Mouse (Mus musculus): ENCODE results near the gene Luc7l3. TPM values are rescaled to one million over a fixed set of nuclear protein-coding genes. Genes with fewer than 3 reads are reported as not detected.

Luc7l3 gene
- polyA plus RNA-seq, 1 experiment: 21.3 TPM

DNA sequence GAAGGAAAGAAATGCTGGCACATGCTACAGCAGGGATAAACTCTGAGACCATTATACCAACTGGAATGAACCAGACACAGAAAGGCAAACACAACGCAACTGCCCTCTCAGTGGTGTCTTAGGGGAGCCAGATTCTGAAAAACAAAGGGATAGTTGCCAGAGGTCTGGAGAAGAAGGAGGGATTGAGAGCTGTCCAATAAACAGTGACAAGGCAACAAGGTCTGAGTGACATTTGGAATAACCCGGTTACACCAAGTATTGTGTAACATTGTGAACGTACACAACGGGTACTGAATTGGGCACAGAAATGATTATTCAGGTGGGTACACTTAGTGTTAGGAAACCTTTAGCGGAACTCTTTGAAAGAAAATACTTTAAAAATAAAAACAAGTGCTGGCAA, 40.3 kb upstream of the Luc7l3 start:
- TF ChIP-seq MAX (IDR thresholded peaks at IDR 0.05) (no peak), CEBPB (IDR thresholded peaks at IDR 0.05; ENCODE audit: low read depth) (no peak), MYOG (IDR thresholded peaks at IDR 0.05; ENCODE audit: control insufficient read depth, extremely low read depth, insufficient read length) (no peak), USF1 (IDR thresholded peaks at IDR 0.05; ENCODE audit: low read depth) (no peak), MYOD1 (IDR thresholded peaks at IDR 0.05; ENCODE audit: control insufficient read depth, insufficient read length, low read depth) (no peak), CTCF (IDR thresholded peaks at IDR 0.05; ENCODE audit: control insufficient read depth, insufficient read depth, insufficient read length) (no peak), FOSL1 (IDR thresholded peaks at IDR 0.05; ENCODE audit: insufficient read depth, low read length, poor library complexity, severe bottlenecking) (no peak)

GRCm38 (mm10) chr11:94361166-94361870, 39.5 kb upstream of the Luc7l3 start:
- H3K36me3 ChIP-seq (ENCODE audit: control insufficient read depth, insufficient read depth): no peaks in the 10 kb centered on the region
- H3K4me3 ChIP-seq (ENCODE audit: insufficient read depth, poor library complexity, severe bottlenecking): no peak overlapping the region
- no peaks in the 10 kb centered on the region for H3K79me2 ChIP-seq (ENCODE audit: control insufficient read depth, insufficient read depth)
- no peak overlapping the region for H3ac ChIP-seq (ENCODE audit: control insufficient read depth, insufficient read length, low read depth)
- TF ChIP-seq MYOG (IDR thresholded peaks at IDR 0.05; ENCODE audit: control insufficient read depth, extremely low read depth, insufficient read length) (no peak), CEBPB (IDR thresholded peaks at IDR 0.05; ENCODE audit: low read depth) (no peak), FOSL1 (IDR thresholded peaks at IDR 0.05; ENCODE audit: insufficient read depth, low read length, poor library complexity, severe bottlenecking) (no peak), USF1 (IDR thresholded peaks at IDR 0.05; ENCODE audit: low read depth) (no peak), CTCF (IDR thresholded peaks at IDR 0.05; ENCODE audit: control insufficient read depth, insufficient read depth, insufficient read length) (no peak), MAX (IDR thresholded peaks at IDR 0.05) (no peak), MYOD1 (IDR thresholded peaks at IDR 0.05; ENCODE audit: control insufficient read depth, insufficient read length, low read depth) (no peak)
- no peaks in the 10 kb centered on the region for H3K79me3 ChIP-seq (ENCODE audit: low read depth)
- H3K27me3 ChIP-seq (ENCODE audit: control insufficient read depth, insufficient read depth, insufficient read length): peaks cover 9% of the 10 kb centered on the region

More for the DNA sequence above, 40.3 kb upstream of the Luc7l3 start:
- Histone ChIP-seq H3ac (ENCODE audit: control insufficient read depth, insufficient read length, low read depth) (no peak overlapping the region), H3K27me3 (ENCODE audit: control insufficient read depth, insufficient read depth, insufficient read length) (peaks cover 9% of the 10 kb centered on the region), H3K36me3 (ENCODE audit: control insufficient read depth, insufficient read depth) (no peaks in the 10 kb centered on the region), H3K79me3 (ENCODE audit: low read depth) (no peaks in the 10 kb centered on the region), H3K79me2 (ENCODE audit: control insufficient read depth, insufficient read depth) (no peaks in the 10 kb centered on the region), H3K4me3 (ENCODE audit: insufficient read depth, poor library complexity, severe bottlenecking) (no peak overlapping the region)

DNA sequence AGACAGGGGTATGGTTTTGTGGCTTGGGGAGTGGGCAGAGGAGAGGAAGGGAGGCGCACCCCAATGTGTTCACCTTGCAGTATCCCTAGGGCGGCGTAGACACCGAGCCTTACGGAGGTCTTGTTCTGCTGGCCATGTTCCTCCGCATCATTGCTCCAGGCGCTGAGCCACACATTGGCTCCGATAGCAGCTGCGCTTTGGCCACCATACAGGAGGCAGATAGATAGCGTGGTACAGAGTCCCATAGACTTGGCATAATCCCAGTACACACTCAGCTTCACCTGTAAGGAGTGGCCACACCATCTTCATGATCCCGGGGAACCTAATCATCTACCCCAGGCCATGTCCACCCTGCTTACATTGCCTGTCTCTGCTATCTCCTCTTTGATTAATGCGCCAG, 37.4 kb upstream of the Luc7l3 start:
- Histone ChIP-seq H3K36me3 (ENCODE audit: control insufficient read depth, insufficient read depth) (no peaks in the 10 kb centered on the region), H3K79me2 (ENCODE audit: control insufficient read depth, insufficient read depth) (no peaks in the 10 kb centered on the region), H3K4me3 (ENCODE audit: insufficient read depth, poor library complexity, severe bottlenecking) (no peak overlapping the region), H3K79me3 (ENCODE audit: low read depth) (no peaks in the 10 kb centered on the region), H3K27me3 (ENCODE audit: control insufficient read depth, insufficient read depth, insufficient read length) (peaks cover 9% of the 10 kb centered on the region), H3ac (ENCODE audit: control insufficient read depth, insufficient read length, low read depth) (no peak overlapping the region)
- no peak for TF ChIP-seq CTCF (IDR thresholded peaks at IDR 0.05; ENCODE audit: control insufficient read depth, insufficient read depth, insufficient read length)
- TF ChIP-seq MYOG (IDR thresholded peaks at IDR 0.05; ENCODE audit: control insufficient read depth, extremely low read depth, insufficient read length): no peak
- no peak for TF ChIP-seq MYOD1 (IDR thresholded peaks at IDR 0.05; ENCODE audit: control insufficient read depth, insufficient read length, low read depth)
- no peak for TF ChIP-seq USF1 (IDR thresholded peaks at IDR 0.05; ENCODE audit: low read depth)
- TF ChIP-seq FOSL1 (IDR thresholded peaks at IDR 0.05; ENCODE audit: insufficient read depth, low read length, poor library complexity, severe bottlenecking): no peak
- TF ChIP-seq MAX (IDR thresholded peaks at IDR 0.05): no peak
- TF ChIP-seq CEBPB (IDR thresholded peaks at IDR 0.05; ENCODE audit: low read depth): no peak

DNA sequence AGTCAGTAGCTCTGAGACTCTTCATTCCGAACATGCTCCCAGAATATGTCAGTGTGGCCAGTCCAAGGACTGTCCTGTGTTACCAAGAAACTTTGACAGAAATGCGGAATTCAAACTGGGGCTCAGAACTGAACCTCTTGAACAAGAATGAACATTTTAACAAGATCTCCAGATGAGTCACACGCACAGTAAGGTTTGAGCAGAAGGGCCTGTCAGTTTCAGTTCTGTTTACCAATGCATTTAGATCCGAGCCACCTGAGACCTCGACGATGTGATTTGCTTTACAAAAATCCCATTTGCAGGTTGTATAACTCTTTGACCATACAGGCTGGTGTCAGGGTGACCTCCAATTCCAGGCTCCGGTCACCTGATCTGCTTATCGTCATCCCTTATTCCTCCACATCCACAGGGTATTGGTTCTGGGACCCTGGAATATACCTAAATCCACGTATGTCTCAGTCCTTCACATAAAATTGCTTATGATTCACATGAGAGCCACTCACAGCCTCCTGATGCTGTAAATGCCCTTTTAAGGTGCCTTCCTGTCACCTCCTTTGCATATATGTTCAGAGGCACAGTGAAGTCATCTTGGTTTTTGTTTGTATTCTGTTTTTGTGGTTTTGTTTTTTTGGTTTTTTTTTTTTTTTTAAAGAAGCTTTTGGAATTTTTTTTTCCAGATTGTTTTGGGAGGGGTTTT, 33.9 kb upstream of the Luc7l3 start:
- TF ChIP-seq USF1 (IDR thresholded peaks at IDR 0.05; ENCODE audit: low read depth) (no peak), MYOD1 (IDR thresholded peaks at IDR 0.05; ENCODE audit: control insufficient read depth, insufficient read length, low read depth) (no peak), CTCF (IDR thresholded peaks at IDR 0.05; ENCODE audit: control insufficient read depth, insufficient read depth, insufficient read length) (no peak), CEBPB (IDR thresholded peaks at IDR 0.05; ENCODE audit: low read depth) (no peak), FOSL1 (IDR thresholded peaks at IDR 0.05; ENCODE audit: insufficient read depth, low read length, poor library complexity, severe bottlenecking) (no peak), MAX (IDR thresholded peaks at IDR 0.05) (no peak), MYOG (IDR thresholded peaks at IDR 0.05; ENCODE audit: control insufficient read depth, extremely low read depth, insufficient read length) (no peak)
- H3K27me3 ChIP-seq (ENCODE audit: control insufficient read depth, insufficient read depth, insufficient read length): peaks cover 25% of the 10 kb centered on the region
- H3ac ChIP-seq (ENCODE audit: control insufficient read depth, insufficient read length, low read depth): no peak overlapping the region
- no peaks in the 10 kb centered on the region for H3K79me2 ChIP-seq (ENCODE audit: control insufficient read depth, insufficient read depth)
- H3K79me3 ChIP-seq (ENCODE audit: low read depth): no peaks in the 10 kb centered on the region
- H3K36me3 ChIP-seq (ENCODE audit: control insufficient read depth, insufficient read depth): no peaks in the 10 kb centered on the region
- no peak overlapping the region for H3K4me3 ChIP-seq (ENCODE audit: insufficient read depth, poor library complexity, severe bottlenecking)

GRCm38 (mm10) chr11:94351094-94351493, 29.3 kb upstream of the Luc7l3 start:
- no peaks in the 10 kb centered on the region for H3K79me2 ChIP-seq (ENCODE audit: control insufficient read depth, insufficient read depth)

More at GRCm38 (mm10) chr11:94351094-94351493, 29.3 kb upstream of the Luc7l3 start:
- H3ac ChIP-seq (ENCODE audit: control insufficient read depth, insufficient read length, low read depth): no peak overlapping the region
- peaks cover 16% of the 10 kb centered on the region for H3K27me3 ChIP-seq (ENCODE audit: control insufficient read depth, insufficient read depth, insufficient read length)
- TF ChIP-seq FOSL1 (IDR thresholded peaks at IDR 0.05; ENCODE audit: insufficient read depth, low read length, poor library complexity, severe bottlenecking): no peak
- TF ChIP-seq MYOG (IDR thresholded peaks at IDR 0.05; ENCODE audit: control insufficient read depth, extremely low read depth, insufficient read length): no peak
- TF ChIP-seq USF1 (IDR thresholded peaks at IDR 0.05; ENCODE audit: low read depth): no peak
- no peak for TF ChIP-seq MYOD1 (IDR thresholded peaks at IDR 0.05; ENCODE audit: control insufficient read depth, insufficient read length, low read depth)
- TF ChIP-seq CEBPB (IDR thresholded peaks at IDR 0.05; ENCODE audit: low read depth): no peak
- TF ChIP-seq CTCF (IDR thresholded peaks at IDR 0.05; ENCODE audit: control insufficient read depth, insufficient read depth, insufficient read length): no peak
- no peak for TF ChIP-seq MAX (IDR thresholded peaks at IDR 0.05)
- no peaks in the 10 kb centered on the region for H3K79me3 ChIP-seq (ENCODE audit: low read depth)
- no peaks in the 10 kb centered on the region for H3K36me3 ChIP-seq (ENCODE audit: control insufficient read depth, insufficient read depth)
- no peak overlapping the region for H3K4me3 ChIP-seq (ENCODE audit: insufficient read depth, poor library complexity, severe bottlenecking)
